Mouse (Mus musculus): ENCODE data around the gene Ablim2. TPM values are rescaled to one million over a fixed set of nuclear protein-coding genes. Genes with fewer than 3 reads are reported as not detected.

Gene Ablim2
- polyA plus RNA-seq, 1 experiment from 2014 or later: 1.7 TPM

DNA sequence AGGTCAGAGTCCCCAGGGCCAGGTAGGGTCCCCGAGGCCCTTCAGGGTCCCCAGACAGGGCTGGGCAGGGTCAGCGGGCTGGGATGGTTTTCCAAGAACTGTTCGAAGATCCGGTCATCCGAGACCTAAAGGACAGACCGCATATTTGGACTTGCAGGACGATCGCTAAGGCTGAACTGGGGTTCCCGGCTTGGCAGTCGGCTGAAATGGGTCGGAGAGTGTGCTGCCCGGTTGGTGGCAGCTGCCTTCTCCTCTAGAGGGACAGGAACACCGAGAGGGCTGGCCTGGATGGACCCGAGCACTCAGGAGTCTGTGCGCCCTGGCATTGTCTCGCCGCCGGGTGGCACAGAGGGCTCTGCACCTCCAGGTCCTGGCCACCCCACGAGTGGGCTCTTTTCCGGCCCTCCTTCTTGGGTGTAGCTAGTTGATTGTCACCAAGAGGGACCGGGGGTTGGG lies 136.2 kb downstream of the Ablim2 start:
- Histone ChIP-seq H3K9ac (ENCODE audit: low read length) (peak overlapping the region; percentile 92), H3K4me2 (ENCODE audit: low read depth) (peak overlapping the region; percentile 87), H3K9me3 (ENCODE audit: control insufficient read depth, low read length) (no peaks in the 10 kb centered on the region), H3K36me3 (ENCODE audit: control insufficient read depth, insufficient read depth, low read length) (no peaks in the 10 kb centered on the region), H3K27ac (ENCODE audit: low read depth, low read length) (peak overlapping the region; percentile 68), H3K4me1 (ENCODE audit: control insufficient read depth, insufficient read depth, low read length) (peaks cover 15% of the 10 kb centered on the region), H3K4me3 (ENCODE audit: low read depth, low read length) (peak overlapping the region; percentile 89), H3K27me3 (ENCODE audit: control insufficient read depth, insufficient read depth, low read length) (no peaks in the 10 kb centered on the region)
- peak; percentile 46 for ATAC-seq (ENCODE audit: insufficient read depth, low FRiP score, low TSS enrichment)
- 1% methylated on average over 21 of the region's 21 CpGs for WGBS
- DNase-seq (ENCODE audit: low spot score): peak; percentile 68

DNA sequence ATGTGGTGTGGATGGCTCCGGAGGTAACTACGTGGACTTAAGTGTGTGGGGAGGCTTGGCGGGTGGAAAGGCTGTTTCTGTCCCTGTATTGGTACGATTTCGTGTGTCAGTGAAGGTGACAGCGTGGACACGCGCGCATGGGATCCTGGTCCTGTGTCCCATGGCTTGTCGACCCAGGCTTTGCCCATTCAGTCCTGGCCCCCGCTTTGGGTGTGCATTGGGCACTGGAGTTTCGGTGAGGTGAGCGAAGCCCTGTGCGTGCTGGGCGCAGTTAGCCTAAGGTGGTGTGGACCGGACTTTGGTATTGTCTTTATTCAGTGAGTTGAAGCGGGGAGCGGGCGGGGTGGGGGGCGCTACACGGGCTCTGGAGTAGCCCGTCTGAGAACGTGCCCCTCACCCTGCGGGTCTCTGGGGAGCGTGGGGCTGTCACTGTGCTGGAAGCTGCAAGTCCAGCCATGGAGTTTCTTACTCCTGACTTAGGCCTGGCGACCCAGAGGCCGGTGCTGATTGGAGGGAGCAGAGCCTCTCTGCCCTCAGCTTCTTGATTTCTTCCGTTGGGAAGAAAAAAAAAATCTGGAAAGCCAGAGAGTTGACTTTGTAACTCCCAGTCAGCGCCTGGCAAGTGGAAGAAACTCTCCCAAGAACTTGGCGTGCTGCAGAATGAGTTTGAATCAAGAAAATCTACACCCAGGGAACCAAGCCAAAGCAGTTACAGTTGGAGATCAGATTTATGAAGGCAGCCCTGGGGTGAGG lies 136.8 kb downstream of the Ablim2 start:
- Histone ChIP-seq H3K27ac (ENCODE audit: low read depth, low read length) (no peak overlapping the region), H3K4me1 (ENCODE audit: control insufficient read depth, insufficient read depth, low read length) (peaks cover 15% of the 10 kb centered on the region), H3K9me3 (ENCODE audit: control insufficient read depth, low read length) (no peaks in the 10 kb centered on the region), H3K4me3 (ENCODE audit: low read depth, low read length) (peak overlapping the region; percentile 89), H3K9ac (ENCODE audit: low read length) (peak overlapping the region; percentile 92), H3K4me2 (ENCODE audit: low read depth) (peak overlapping the region; percentile 87), H3K27me3 (ENCODE audit: control insufficient read depth, insufficient read depth, low read length) (no peaks in the 10 kb centered on the region), H3K36me3 (ENCODE audit: control insufficient read depth, insufficient read depth, low read length) (no peaks in the 10 kb centered on the region)
- no peak for DNase-seq (ENCODE audit: low spot score)
- ATAC-seq (ENCODE audit: insufficient read depth, low FRiP score, low TSS enrichment): 0 out of 2 replicates have a peak, but pooled peaks have one; percentile 3
- WGBS: 10% methylated on average over 29 of the region's 30 CpGs

DNA sequence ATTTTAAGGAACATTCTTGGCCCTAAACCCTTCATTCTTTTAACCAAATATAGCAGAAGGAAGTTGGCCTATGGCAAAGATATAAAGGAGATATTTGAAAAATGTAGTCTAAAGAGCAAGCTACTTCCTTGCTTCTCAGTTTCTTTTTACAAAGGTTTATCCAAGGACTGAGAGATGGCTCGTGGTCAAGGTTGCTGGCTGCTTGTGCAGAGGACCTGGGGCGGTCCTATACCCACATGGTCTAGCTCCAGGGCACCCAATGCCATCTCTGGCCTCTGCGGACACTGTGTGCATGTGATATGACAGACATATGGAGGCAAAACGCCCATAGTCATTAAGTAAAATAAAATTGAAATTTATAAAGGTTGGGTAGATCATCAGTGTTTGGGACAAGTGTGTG lies 138.2 kb downstream of the Ablim2 start:
- Histone ChIP-seq H3K27ac (ENCODE audit: low read depth, low read length) (no peak overlapping the region), H3K4me1 (ENCODE audit: control insufficient read depth, insufficient read depth, low read length) (peaks cover 26% of the 10 kb centered on the region), H3K36me3 (ENCODE audit: control insufficient read depth, insufficient read depth, low read length) (no peaks in the 10 kb centered on the region), H3K9me3 (ENCODE audit: control insufficient read depth, low read length) (no peaks in the 10 kb centered on the region), H3K9ac (ENCODE audit: low read length) (no peak overlapping the region), H3K27me3 (ENCODE audit: control insufficient read depth, insufficient read depth, low read length) (no peaks in the 10 kb centered on the region), H3K4me3 (ENCODE audit: low read depth, low read length) (no peak overlapping the region), H3K4me2 (ENCODE audit: low read depth) (peak overlapping the region; percentile 87; the same call in 1 of the 2 replicates)
- DNase-seq (ENCODE audit: low spot score) (no peak), ATAC-seq (ENCODE audit: insufficient read depth, low FRiP score, low TSS enrichment) (no peak)
- 88% methylated on average over 4 of the region's 4 CpGs for WGBS

- H3K4me1 ChIP-seq (ENCODE audit: control insufficient read depth, insufficient read depth, low read length): peaks cover 31% of the 10 kb centered on the region
Measured at GRCm38 (mm10) chr5:35896556-35896955, 138.9 kb downstream of the Ablim2 start.

DNA sequence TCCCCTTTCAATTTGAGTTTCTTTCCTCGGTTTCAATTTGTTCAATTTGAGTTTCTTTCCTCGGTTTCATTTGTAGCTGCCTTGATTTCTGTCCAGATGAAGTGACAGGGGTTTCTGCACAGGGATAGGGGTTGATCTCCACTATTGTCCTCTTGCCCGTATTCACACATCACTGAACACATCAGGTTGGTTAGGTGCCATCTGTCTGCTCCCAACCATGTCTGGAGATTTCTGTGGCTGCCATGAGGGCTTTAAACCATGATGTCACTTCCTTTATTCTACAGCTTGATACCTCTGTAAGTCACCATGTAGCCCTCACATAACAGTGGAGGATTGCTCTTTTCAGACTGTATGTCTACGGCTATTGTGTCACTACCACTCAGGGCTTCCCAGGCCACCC lies 139.5 kb downstream of the Ablim2 start:
- ATAC-seq (ENCODE audit: insufficient read depth, low FRiP score, low TSS enrichment): no peak
- no peak for DNase-seq (ENCODE audit: low spot score)
- no peak overlapping the region for H3K9ac ChIP-seq (ENCODE audit: low read length)
- no peak overlapping the region for H3K4me3 ChIP-seq (ENCODE audit: low read depth, low read length)
- H3K36me3 ChIP-seq (ENCODE audit: control insufficient read depth, insufficient read depth, low read length): no peaks in the 10 kb centered on the region
- no peak overlapping the region for H3K4me2 ChIP-seq (ENCODE audit: low read depth)
- 86% methylated on average over 4 of the region's 4 CpGs for WGBS
- H3K4me1 ChIP-seq (ENCODE audit: control insufficient read depth, insufficient read depth, low read length): peaks cover 31% of the 10 kb centered on the region
- H3K27ac ChIP-seq (ENCODE audit: low read depth, low read length): no peak overlapping the region
- H3K27me3 ChIP-seq (ENCODE audit: control insufficient read depth, insufficient read depth, low read length): no peaks in the 10 kb centered on the region
- no peaks in the 10 kb centered on the region for H3K9me3 ChIP-seq (ENCODE audit: control insufficient read depth, low read length)

More at GRCm38 (mm10) chr5:35896556-35896955, 138.9 kb downstream of the Ablim2 start:
- H3K9me3 ChIP-seq (ENCODE audit: control insufficient read depth, low read length): no peaks in the 10 kb centered on the region
- H3K27ac ChIP-seq (ENCODE audit: low read depth, low read length): no peak overlapping the region
- no peaks in the 10 kb centered on the region for H3K36me3 ChIP-seq (ENCODE audit: control insufficient read depth, insufficient read depth, low read length)
- H3K4me3 ChIP-seq (ENCODE audit: low read depth, low read length): no peak overlapping the region
- H3K27me3 ChIP-seq (ENCODE audit: control insufficient read depth, insufficient read depth, low read length): no peaks in the 10 kb centered on the region
- no peak overlapping the region for H3K9ac ChIP-seq (ENCODE audit: low read length)
- WGBS: 81% methylated on average over 4 of the region's 4 CpGs
- ATAC-seq (ENCODE audit: insufficient read depth, low FRiP score, low TSS enrichment) (no peak), DNase-seq (ENCODE audit: low spot score) (no peak)
- H3K4me2 ChIP-seq (ENCODE audit: low read depth): no peak overlapping the region

- Histone ChIP-seq H3K36me3 (ENCODE audit: control insufficient read depth, insufficient read depth, low read length) (no peaks in the 10 kb centered on the region), H3K27ac (ENCODE audit: low read depth, low read length) (no peak overlapping the region), H3K9me3 (ENCODE audit: control insufficient read depth, low read length) (no peaks in the 10 kb centered on the region), H3K4me3 (ENCODE audit: low read depth, low read length) (no peak overlapping the region), H3K27me3 (ENCODE audit: control insufficient read depth, insufficient read depth, low read length) (no peaks in the 10 kb centered on the region), H3K4me1 (ENCODE audit: control insufficient read depth, insufficient read depth, low read length) (peaks cover 31% of the 10 kb centered on the region), H3K4me2 (ENCODE audit: low read depth) (no peak overlapping the region), H3K9ac (ENCODE audit: low read length) (no peak overlapping the region)
- no peak for ATAC-seq (ENCODE audit: insufficient read depth, low FRiP score, low TSS enrichment)
- 58% methylated on average over 4 of the region's 4 CpGs for WGBS
- no peak for DNase-seq (ENCODE audit: low spot score)
Measured at GRCm38 (mm10) chr5:35898114-35898513, 140.4 kb downstream of the Ablim2 start.

- WGBS: 94% methylated on average over 3 of the region's 3 CpGs
- ATAC-seq (ENCODE audit: insufficient read depth, low FRiP score, low TSS enrichment): no peak
Measured at GRCm38 (mm10) chr5:35898994-35899393, 141.3 kb downstream of the Ablim2 start.

GRCm38 (mm10) chr5:35900401-35901225 lies 142.9 kb downstream of the Ablim2 start:
- WGBS: 16% methylated on average over 9 of the region's 10 CpGs
- ATAC-seq (ENCODE audit: insufficient read depth, low FRiP score, low TSS enrichment) (no peak), DNase-seq (ENCODE audit: low spot score) (no peak)
- Histone ChIP-seq H3K4me1 (ENCODE audit: control insufficient read depth, insufficient read depth, low read length) (peaks cover 34% of the 10 kb centered on the region), H3K9ac (ENCODE audit: low read length) (no peak overlapping the region), H3K27ac (ENCODE audit: low read depth, low read length) (peak overlapping the region; percentile 34; the same call in 1 of the 2 replicates), H3K4me2 (ENCODE audit: low read depth) (no peak overlapping the region), H3K4me3 (ENCODE audit: low read depth, low read length) (no peak overlapping the region), H3K27me3 (ENCODE audit: control insufficient read depth, insufficient read depth, low read length) (no peaks in the 10 kb centered on the region), H3K9me3 (ENCODE audit: control insufficient read depth, low read length) (no peaks in the 10 kb centered on the region), H3K36me3 (ENCODE audit: control insufficient read depth, insufficient read depth, low read length) (no peaks in the 10 kb centered on the region)

More at GRCm38 (mm10) chr5:35898994-35899393, 141.3 kb downstream of the Ablim2 start:
- H3K27ac ChIP-seq (ENCODE audit: low read depth, low read length): no peak overlapping the region
- peaks cover 31% of the 10 kb centered on the region for H3K4me1 ChIP-seq (ENCODE audit: control insufficient read depth, insufficient read depth, low read length)
- no peaks in the 10 kb centered on the region for H3K36me3 ChIP-seq (ENCODE audit: control insufficient read depth, insufficient read depth, low read length)
- no peaks in the 10 kb centered on the region for H3K9me3 ChIP-seq (ENCODE audit: control insufficient read depth, low read length)
- no peak overlapping the region for H3K4me3 ChIP-seq (ENCODE audit: low read depth, low read length)
- no peak overlapping the region for H3K9ac ChIP-seq (ENCODE audit: low read length)
- DNase-seq (ENCODE audit: low spot score): no peak
- H3K4me2 ChIP-seq (ENCODE audit: low read depth): no peak overlapping the region
- H3K27me3 ChIP-seq (ENCODE audit: control insufficient read depth, insufficient read depth, low read length): no peaks in the 10 kb centered on the region
